Comparison of ENCODE assay signal across 12 mouse cellular contexts in the genomic region with DNA sequence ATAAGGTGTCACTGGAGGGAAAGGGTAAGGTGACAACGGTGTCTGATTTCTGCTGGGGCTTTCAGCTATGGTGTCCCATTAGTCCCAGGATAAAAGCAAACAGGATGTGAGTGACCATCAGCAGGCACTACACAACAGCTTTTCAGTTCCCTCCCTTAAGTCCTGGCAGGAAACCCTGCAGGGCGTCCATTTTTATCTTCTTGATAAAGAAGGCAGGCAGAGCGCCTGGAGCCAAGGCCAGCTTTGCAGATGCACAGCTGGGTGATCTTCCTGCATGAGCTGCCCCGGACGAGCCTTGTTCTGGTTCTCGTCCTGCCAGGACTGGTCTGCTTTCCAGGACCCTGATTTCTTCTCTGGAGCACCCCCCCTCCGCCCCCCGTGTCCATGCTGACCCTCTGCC. TPM values are rescaled to one million over a fixed set of nuclear protein-coding genes. Genes with fewer than 3 reads are reported as not detected.
A peak's percentile ranks its signal among the peaks of the same experiment; 100 is the strongest.
DNase-seq lines count a peak whose midpoint lies in the region; ATAC-seq and TF ChIP-seq lines count a peak whose summit lies in the region.
"Had no signal": no experiment of that assay in that cellular context is flagged by ENCODE, and none has a peak within 500 bp of the region (broad histone marks: within the 10 kb centered on the region; RNA-seq: fewer than 3 reads in every experiment).

No protein-coding gene starts in this region.

- no peaks in the 10 kb centered on the region for H3K27me3 ChIP-seq in forebrain, embryonic 15.5 days
- H3K27me3 ChIP-seq in forebrain, embryonic 12.5 days: peaks cover 18% of the 10 kb centered on the region
- H3K27me3 ChIP-seq in lung, embryonic 15.5 days: no peaks in the 10 kb centered on the region
- H3K27me3 ChIP-seq in heart, postnatal 0 days (ENCODE audit: control insufficient read depth, insufficient read depth, low read length): no peaks in the 10 kb centered on the region
- no peaks in the 10 kb centered on the region; the same call in 1 of the 2 replicates for H3K27me3 ChIP-seq in midbrain, embryonic 15.5 days (replicated peaks)

- H3K9ac ChIP-seq in forebrain, embryonic 15.5 days (replicated peaks): no peak overlapping the region
- no peak overlapping the region for H3K9ac ChIP-seq in forebrain, embryonic 12.5 days
- no peak overlapping the region for H3K9ac ChIP-seq in lung, embryonic 15.5 days
- no peak overlapping the region for H3K9ac ChIP-seq in heart, postnatal 0 days (replicated peaks; ENCODE audit: low read depth, low read length)
- H3K9ac ChIP-seq in midbrain, embryonic 15.5 days: no peak overlapping the region
- H3K9ac ChIP-seq: hindbrain, embryonic 13.5 days had no signal

- no peak for TF ChIP-seq EP300 in heart, postnatal 0 days (IDR thresholded peaks at IDR 0.05; ENCODE audit: low read depth)

- H3K4me1 ChIP-seq in forebrain, embryonic 15.5 days: no peaks in the 10 kb centered on the region
- peaks cover 20% of the 10 kb centered on the region for H3K4me1 ChIP-seq in forebrain, embryonic 12.5 days
- no peaks in the 10 kb centered on the region for H3K4me1 ChIP-seq in lung, embryonic 15.5 days
- H3K4me1 ChIP-seq in heart, postnatal 0 days (ENCODE audit: control insufficient read depth, insufficient read depth): peaks cover 4% of the 10 kb centered on the region; the same call in 1 of the 2 replicates
- peaks cover 11% of the 10 kb centered on the region for H3K4me1 ChIP-seq in midbrain, embryonic 15.5 days

- H3K4me2 ChIP-seq in forebrain, embryonic 15.5 days (replicated peaks): no peak overlapping the region
- no peak overlapping the region for H3K4me2 ChIP-seq in forebrain, embryonic 12.5 days
- H3K4me2 ChIP-seq in lung, embryonic 15.5 days: no peak overlapping the region
- H3K4me2 ChIP-seq in heart, postnatal 0 days (ENCODE audit: low read depth, low read length): no peak overlapping the region
- peak overlapping the region; percentile 21 for H3K4me2 ChIP-seq in midbrain, embryonic 15.5 days
- H3K4me2 ChIP-seq: hindbrain, embryonic 13.5 days had no signal

- ATAC-seq in forebrain, embryonic 15.5 days (replicated peaks): 0 out of 2 replicates have a peak, but pooled peaks have one; percentile 11
- no peak for ATAC-seq in forebrain, embryonic 12.5 days (ENCODE audit: low FRiP score)
- ATAC-seq in lung, embryonic 15.5 days (ENCODE audit: borderline replicate concordance, extremely low read depth, low FRiP score, low TSS enrichment): no peak
- peak; percentile 49 for ATAC-seq in heart, postnatal 0 days (ENCODE audit: insufficient read depth, low read depth)
- 0 out of 2 replicates have a peak, but pooled peaks have one; percentile 17 for ATAC-seq in midbrain, embryonic 15.5 days (replicated peaks)
- ATAC-seq: lung, postnatal 0 days had no signal

- no peaks in the 10 kb centered on the region for H3K36me3 ChIP-seq in forebrain, embryonic 15.5 days
- no peaks in the 10 kb centered on the region for H3K36me3 ChIP-seq in forebrain, embryonic 12.5 days (replicated peaks)
- H3K36me3 ChIP-seq in lung, embryonic 15.5 days: peaks cover 100% of the 10 kb centered on the region
- peaks cover 100% of the 10 kb centered on the region for H3K36me3 ChIP-seq in heart, postnatal 0 days (replicated peaks; ENCODE audit: control insufficient read depth, insufficient read depth, low read length)
- no peaks in the 10 kb centered on the region for H3K36me3 ChIP-seq in midbrain, embryonic 15.5 days (replicated peaks)

- TF ChIP-seq CTCF in heart, postnatal 0 days (IDR thresholded peaks at IDR 0.05; ENCODE audit: low read depth): no peak

- H3K4me3 ChIP-seq in forebrain, embryonic 15.5 days: no peak overlapping the region
- no peak overlapping the region for H3K4me3 ChIP-seq in forebrain, embryonic 12.5 days (replicated peaks)
- H3K4me3 ChIP-seq in lung, embryonic 15.5 days: no peak overlapping the region
- H3K4me3 ChIP-seq in heart, postnatal 0 days (ENCODE audit: low read depth, low read length): no peak overlapping the region
- no peak overlapping the region for H3K4me3 ChIP-seq in midbrain, embryonic 15.5 days
- H3K4me3 ChIP-seq: hindbrain, embryonic 13.5 days had no signal

- H3K9me3 ChIP-seq in forebrain, embryonic 15.5 days: no peaks in the 10 kb centered on the region
- no peaks in the 10 kb centered on the region for H3K9me3 ChIP-seq in forebrain, embryonic 12.5 days
- no peaks in the 10 kb centered on the region for H3K9me3 ChIP-seq in lung, embryonic 15.5 days
- H3K9me3 ChIP-seq in heart, postnatal 0 days (replicated peaks; ENCODE audit: control insufficient read depth, low read length): no peaks in the 10 kb centered on the region; the same call in 1 of the 2 replicates
- H3K9me3 ChIP-seq in midbrain, embryonic 15.5 days: no peaks in the 10 kb centered on the region
- H3K9me3 ChIP-seq: hindbrain, embryonic 13.5 days had no signal

- 33% methylated on average over 8 of the region's 8 CpGs for WGBS in forebrain, embryonic 15.5 days
- WGBS in forebrain, embryonic 12.5 days: 27% methylated on average over 8 of the region's 8 CpGs
- 37% methylated on average over 8 of the region's 8 CpGs for WGBS in lung, embryonic 15.5 days
- 20% methylated on average over 8 of the region's 8 CpGs for WGBS in heart, postnatal 0 days
- WGBS in midbrain, embryonic 15.5 days: 22% methylated on average over 8 of the region's 8 CpGs

- no peak overlapping the region for H3K27ac ChIP-seq in forebrain, embryonic 15.5 days (replicated peaks)
- H3K27ac ChIP-seq in forebrain, embryonic 12.5 days: no peak overlapping the region
- H3K27ac ChIP-seq in lung, embryonic 15.5 days: peak overlapping the region; percentile 11; the same call in 1 of the 2 replicates
- peak overlapping the region; percentile 15; the same call in 1 of the 2 replicates for H3K27ac ChIP-seq in heart, postnatal 0 days (ENCODE audit: low read depth)
- H3K27ac ChIP-seq in midbrain, embryonic 15.5 days: no peak overlapping the region
- H3K27ac ChIP-seq: hindbrain, embryonic 13.5 days had no signal

- DNase-seq in lung, adult 18-20 months: no peak
- DNase-seq in heart, postnatal 0 days (ENCODE audit: low spot score): no peak
- DNase-seq in kidney, adult 8-10 months: no peak
- DNase-seq in cerebellum, postnatal 4 days (ENCODE audit: low spot score in 2 of 2): no peak
- DNase-seq: kidney, adult 9 months; right cerebral cortex, postnatal 25 days had no signal

RNA-seq across cellular contexts. Expression of gene Anxa2, which starts 35.1 kb away (rescaled TPM):
- polyA plus RNA-seq in forebrain, embryonic 15.5 days (2015; fragmentation: Nextera tagmentation; extraction: Ambion mirVana): 78.9 and 83.6 TPM in 2 replicates
- 114 and 160 TPM in 2 replicates for polyA plus RNA-seq in forebrain, embryonic 12.5 days (2016; fragmentation: Nextera tagmentation; extraction: Ambion mirVana)
- 776 and 858 TPM in 2 replicates for polyA plus RNA-seq in lung, embryonic 15.5 days (2015; fragmentation: Nextera tagmentation; extraction: Ambion mirVana)
- 367 and 369 TPM in 2 replicates for total RNA-seq in heart, postnatal 0 days (2014; rRNA removed; ENCODE audit: low replicate concordance)
- polyA plus RNA-seq in heart, postnatal 0 days (2015; fragmentation: Nextera tagmentation; extraction: Ambion mirVana): 268 and 280 TPM in 2 replicates
- polyA plus RNA-seq in midbrain, embryonic 15.5 days (2015; fragmentation: Nextera tagmentation; extraction: Ambion mirVana): 123 and 142 TPM in 2 replicates

Comparison
In these comparisons a context has a peak if more than half of its experiments do, and no peak if none do; other contexts are left out.
1. ATAC-seq: peak in forebrain, embryonic 15.5 days (single experiment), heart, postnatal 0 days (single experiment) and midbrain, embryonic 15.5 days (single experiment); none in forebrain, embryonic 12.5 days (single experiment) and lung, embryonic 15.5 days (single experiment).
2. H3K27ac ChIP-seq: peak in lung, embryonic 15.5 days (single experiment) and heart, postnatal 0 days (single experiment); none in forebrain, embryonic 15.5 days (single experiment), forebrain, embryonic 12.5 days (single experiment) and midbrain, embryonic 15.5 days (single experiment).